Comparison of ENCODE assay signal across 8 mouse cellular contexts in the genomic region with DNA sequence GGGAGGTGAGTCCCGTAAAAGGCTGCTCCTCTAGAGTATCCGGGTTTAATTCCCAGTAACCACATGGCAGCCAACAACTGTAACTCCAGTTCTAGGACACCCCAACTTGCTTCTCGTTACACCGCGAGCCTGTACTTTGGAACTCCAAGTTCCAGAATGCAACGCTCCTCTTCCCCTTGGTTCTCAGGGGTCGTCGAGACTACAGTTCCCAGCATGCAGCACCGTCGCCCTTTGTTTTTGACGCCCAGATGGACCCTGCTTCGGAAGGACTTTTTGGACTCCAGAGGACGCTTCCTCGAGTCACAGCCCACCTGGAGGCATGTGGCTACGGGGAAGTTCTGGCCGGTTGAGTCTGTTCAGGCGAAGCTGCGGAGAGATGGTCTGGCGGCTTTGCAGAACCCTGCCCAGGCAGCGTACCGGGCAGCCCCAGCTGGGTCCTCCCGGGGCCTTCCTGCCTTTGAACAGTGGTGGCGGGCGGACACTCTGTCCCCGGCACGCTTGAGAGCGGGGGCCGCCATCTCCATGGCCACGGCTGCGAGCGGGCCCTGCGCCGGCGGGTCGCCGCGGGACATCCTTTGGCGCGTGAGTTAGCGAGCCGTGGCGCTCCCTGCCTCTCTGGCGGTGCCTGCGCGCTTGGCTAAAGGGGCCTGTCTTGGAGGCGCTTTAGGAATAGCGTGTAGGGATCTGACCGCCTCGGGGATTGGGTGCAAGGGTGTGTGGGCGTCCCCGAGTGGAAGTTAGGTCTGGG. TPM values are rescaled to one million over a fixed set of nuclear protein-coding genes. Genes with fewer than 3 reads are reported as not detected.
DNase-seq lines count a peak whose midpoint lies in the region; ATAC-seq and TF ChIP-seq lines count a peak whose summit lies in the region.

A gene (plus strand): TSS at position 218 of the 748 bp plus-strand sequence.

- H3K4me2 ChIP-seq in embryonic facial prominence, embryonic 15.5 days (replicated peaks) = peak within 1 kb of the TSS; percentile 70
- peak within 1 kb of the TSS; percentile 68 for H3K4me2 ChIP-seq in kidney, embryonic 14.5 days (replicated peaks; ENCODE audit: low read depth, low read length)
- H3K4me2 ChIP-seq in limb, embryonic 15.5 days = peak within 1 kb of the TSS; percentile 71

- H3K27ac ChIP-seq in bone marrow, adult 2 months (ENCODE audit: control insufficient read depth, insufficient read depth, low read depth, low read length, poor library complexity) = peak within 1 kb of the TSS; percentile 86
- H3K27ac ChIP-seq in embryonic facial prominence, embryonic 15.5 days (replicated peaks) = peak within 1 kb of the TSS; percentile 88
- H3K27ac ChIP-seq in kidney, embryonic 14.5 days (ENCODE audit: low read depth, low read length) = peak within 1 kb of the TSS; percentile 89
- H3K27ac ChIP-seq in limb, embryonic 15.5 days = peak within 1 kb of the TSS; percentile 91

- ATAC-seq in embryonic facial prominence, embryonic 15.5 days (ENCODE audit: insufficient number of reproducible peaks, low FRiP score, low TSS enrichment, low read depth) = peak; percentile 95
- peak; percentile 98 for ATAC-seq in kidney, embryonic 14.5 days (ENCODE audit: low FRiP score, low TSS enrichment)
- peak; percentile 97 for ATAC-seq in limb, embryonic 15.5 days (ENCODE audit: insufficient number of reproducible peaks, low FRiP score, low TSS enrichment, low read depth)

- H3K27me3 ChIP-seq in embryonic facial prominence, embryonic 15.5 days = no peaks in the 10 kb centered on the region
- no peaks in the 10 kb centered on the region for H3K27me3 ChIP-seq in kidney, embryonic 14.5 days (ENCODE audit: control insufficient read depth, insufficient read depth, low read length)
- no peaks in the 10 kb centered on the region for H3K27me3 ChIP-seq in limb, embryonic 15.5 days

- DNase-seq in 416B (ENCODE audit: low read depth) = peak; percentile 95
- peak; percentile 88 to 90 for DNase-seq in heart, adult 9 months (ENCODE audit: low spot score in 2 of 2)
- peak; percentile 70 to 77 for DNase-seq in monocyte, adult 2 months (ENCODE audit: low read depth in 1 of 2, low spot score in 2 of 2)
- peak; percentile 86 to 87 for DNase-seq in spleen, postnatal 36 days (ENCODE audit: low spot score in 2 of 2)

- peak within 1 kb of the TSS; percentile 88 for H3K4me3 ChIP-seq in bone marrow, adult 2 months (replicated peaks; ENCODE audit: control insufficient read depth, low read depth, low read length)
- peak within 1 kb of the TSS; percentile 93 for H3K4me3 ChIP-seq in embryonic facial prominence, embryonic 15.5 days (replicated peaks)
- peak within 1 kb of the TSS; percentile 75 for H3K4me3 ChIP-seq in kidney, embryonic 14.5 days (ENCODE audit: low read length)
- peak within 1 kb of the TSS; percentile 89 for H3K4me3 ChIP-seq in limb, embryonic 15.5 days

- H3K9ac ChIP-seq in embryonic facial prominence, embryonic 15.5 days = peak within 1 kb of the TSS; percentile 83
- peak within 1 kb of the TSS; percentile 65 for H3K9ac ChIP-seq in kidney, embryonic 14.5 days (ENCODE audit: low read depth, low read length)
- H3K9ac ChIP-seq in limb, embryonic 15.5 days = peak within 1 kb of the TSS; percentile 72

- TF ChIP-seq CTCF in bone marrow, adult 2 months (IDR thresholded peaks at IDR 0.05; ENCODE audit: control insufficient read depth, insufficient read depth, low read length) = 0 out of 2 replicates have a peak, but pooled peaks have one; percentile 10

- TF ChIP-seq POLR2A in bone marrow, adult 2 months (IDR thresholded peaks at IDR 0.05; ENCODE audit: borderline replicate concordance, control insufficient read depth, low read depth, low read length) = peak; percentile 66; the same call in 1 of the 2 replicates

- peaks cover 15% of the 10 kb centered on the region for H3K36me3 ChIP-seq in embryonic facial prominence, embryonic 15.5 days
- peaks cover 28% of the 10 kb centered on the region for H3K36me3 ChIP-seq in kidney, embryonic 14.5 days (ENCODE audit: control insufficient read depth, insufficient read depth, low read length)
- H3K36me3 ChIP-seq in limb, embryonic 15.5 days = peaks cover 17% of the 10 kb centered on the region

- H3K9me3 ChIP-seq in embryonic facial prominence, embryonic 15.5 days (replicated peaks) = no peaks in the 10 kb centered on the region
- no peaks in the 10 kb centered on the region for H3K9me3 ChIP-seq in kidney, embryonic 14.5 days (ENCODE audit: control insufficient read depth, low read length)
- no peaks in the 10 kb centered on the region for H3K9me3 ChIP-seq in limb, embryonic 15.5 days

- peaks cover 2% of the 10 kb centered on the region for H3K4me1 ChIP-seq in bone marrow, adult 2 months (ENCODE audit: control insufficient read depth, insufficient read depth, low read length)
- H3K4me1 ChIP-seq in embryonic facial prominence, embryonic 15.5 days = peaks cover 9% of the 10 kb centered on the region
- H3K4me1 ChIP-seq in kidney, embryonic 14.5 days (ENCODE audit: control insufficient read depth, insufficient read depth, low read length) = peaks cover 5% of the 10 kb centered on the region; the same call in 1 of the 2 replicates
- peaks cover 6% of the 10 kb centered on the region for H3K4me1 ChIP-seq in limb, embryonic 15.5 days

- WGBS in bone marrow, adult 2 months = under 1% methylated on average over 51 of the region's 51 CpGs
- WGBS in embryonic facial prominence, embryonic 15.5 days = under 1% methylated on average over 51 of the region's 51 CpGs
- WGBS in kidney, embryonic 14.5 days = under 1% methylated on average over 50 of the region's 51 CpGs
- WGBS in limb, embryonic 15.5 days = under 1% methylated on average over 51 of the region's 51 CpGs

RNA-seq across cellular contexts. Expression of the gene that starts here (rescaled TPM):
- 5.0 and 17.2 TPM in 2 replicates for polyA plus RNA-seq in bone marrow, adult 2 months (2011; ENCODE audit: insufficient read depth, insufficient read length, low replicate concordance, missing spikeins)
- polyA plus RNA-seq in embryonic facial prominence, embryonic 15.5 days (2015; fragmentation: Nextera tagmentation; extraction: Ambion mirVana) = 26.0 and 27.9 TPM in 2 replicates
- 26.4 and 48.9 TPM in 2 replicates for polyA plus RNA-seq in kidney, embryonic 14.5 days (2014; fragmentation: Nextera tagmentation; extraction: Ambion mirVana)
- polyA plus RNA-seq in limb, embryonic 15.5 days (2015; fragmentation: Nextera tagmentation; extraction: Ambion mirVana) = 27.1 and 28.3 TPM in 2 replicates

Comparison
In these comparisons a context has a peak if more than half of its experiments do, and no peak if none do; other contexts are left out.
1. Peak in every context shown above with its lines: DNase-seq, ATAC-seq, H3K4me3 ChIP-seq and H3K27ac ChIP-seq.